Mouse (Mus musculus) liver, embryonic 16.5 days (tissue): ENCODE measurements at regions not wholly inside any gene's neighbourhood (a gene's known extent, or its start where the extent isn't known, plus 50 kb on each side); places are given as distances from the start of the nearest gene placed in this dataset.

Experiments used
- ATAC-seq: fragments of 200-750 bp; cut with Nextera tagmentation; 2 replicates; pipeline ENCODE4 v1.8.0; 2017; ENCODE audit warnings: low read depth, mild to moderate bottlenecking, moderate number of reproducible peaks, moderate library complexity
- H3K27ac ChIP-seq: fragments of 300-500 bp; sonication (generic); 2 replicates; pipeline ENCODE4 v1.5.1; 2014; ENCODE audit warnings: mild to moderate bottlenecking, low read length
- H3K27me3 ChIP-seq: fragments of 300-500 bp; sonication (generic); 2 replicates; pipeline ENCODE4 v1.6.1; 2014; ENCODE audit warnings: low read depth, low read length, mixed read lengths; ENCODE audit not compliant: control insufficient read depth, insufficient read depth
- H3K36me3 ChIP-seq: fragments of 300-500 bp; sonication (generic); 2 replicates; pipeline ENCODE4 v1.6.1; 2014; ENCODE audit warnings: mild to moderate bottlenecking; ENCODE audit not compliant: control insufficient read depth, insufficient read depth
- H3K4me1 ChIP-seq: fragments of 300-500 bp; sonication (generic); 2 replicates; pipeline ENCODE4 v1.6.1; 2014; ENCODE audit warnings: low read depth, low read length, mixed read lengths; ENCODE audit not compliant: control insufficient read depth
- H3K4me2 ChIP-seq: fragments of 300-500 bp; sonication (generic); 2 replicates; pipeline ENCODE4 v1.6.1; 2014; ENCODE audit warnings: low read depth, low read length, mixed read lengths
- H3K4me3 ChIP-seq: fragments of 300-500 bp; sonication (generic); 2 replicates; pipeline ENCODE4 v1.5.1; 2014; ENCODE audit warnings: low read depth, mild to moderate bottlenecking, low read length
- H3K9ac ChIP-seq: fragments of 300-500 bp; sonication (generic); 2 replicates; pipeline ENCODE4 v1.6.1; 2014; ENCODE audit warnings: low read depth, low read length
- H3K9me3 ChIP-seq: fragments of 300-500 bp; sonication (generic); replicated peaks from 2 replicates; pipeline ENCODE4 v1.6.1; 2016; ENCODE audit warnings: low read length; ENCODE audit not compliant: control insufficient read depth
- WGBS: fragments of 180-500 bp; shearing (Covaris S2); extraction: QIAGEN DNeasy Blood & Tissue Kit; methylation state at CpG from one replicate; pipeline ENCODE4 v1.1.7; 2014; ENCODE audit not compliant: insufficient replicate concordance; 5-methylcytosine and 5-hydroxymethylcytosine counted together

- Histone ChIP-seq H3K4me2 (no peak overlapping the region), H3K9ac (no peak overlapping the region), H3K36me3 (no peaks in the 10 kb centered on the region), H3K4me3 (no peak overlapping the region), H3K27me3 (no peaks in the 10 kb centered on the region), H3K9me3 (no peaks in the 10 kb centered on the region), H3K27ac (no peak overlapping the region), H3K4me1 (no peaks in the 10 kb centered on the region)
- WGBS = 77% methylated on average over 4 of the region's 4 CpGs
- ATAC-seq = no peak
These were observed 67.6 kb upstream of the 1700021F07Rik start for GRCm38 (mm10) chr2:173454741-173455140.

DNA sequence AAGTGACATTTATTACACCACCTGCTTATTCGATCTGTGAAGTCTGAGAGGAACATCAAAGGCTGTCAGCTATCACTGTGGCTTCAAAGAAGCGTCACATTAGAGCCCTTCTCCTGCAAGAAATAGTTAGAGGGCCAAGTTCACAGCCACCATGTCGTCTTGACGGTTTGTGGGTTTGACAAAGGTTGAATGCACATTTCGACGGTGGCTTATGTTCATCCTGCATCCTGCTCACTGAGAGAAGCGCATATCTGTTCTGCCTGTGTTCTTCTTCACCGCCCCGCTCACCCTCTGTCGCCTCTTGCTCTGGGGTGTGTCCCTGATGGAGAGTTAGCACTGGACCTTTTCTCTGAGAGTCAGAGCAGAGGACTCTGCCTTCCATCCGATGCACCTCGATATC lies 67.2 kb upstream of the 1700021F07Rik start:
- Histone ChIP-seq H3K4me1 (no peaks in the 10 kb centered on the region), H3K4me2 (no peak overlapping the region), H3K27ac (no peak overlapping the region), H3K27me3 (no peaks in the 10 kb centered on the region), H3K9ac (no peak overlapping the region), H3K36me3 (no peaks in the 10 kb centered on the region), H3K9me3 (no peaks in the 10 kb centered on the region), H3K4me3 (no peak overlapping the region)
- ATAC-seq = no peak
- WGBS = 81% methylated on average over 12 of the region's 12 CpGs

DNA sequence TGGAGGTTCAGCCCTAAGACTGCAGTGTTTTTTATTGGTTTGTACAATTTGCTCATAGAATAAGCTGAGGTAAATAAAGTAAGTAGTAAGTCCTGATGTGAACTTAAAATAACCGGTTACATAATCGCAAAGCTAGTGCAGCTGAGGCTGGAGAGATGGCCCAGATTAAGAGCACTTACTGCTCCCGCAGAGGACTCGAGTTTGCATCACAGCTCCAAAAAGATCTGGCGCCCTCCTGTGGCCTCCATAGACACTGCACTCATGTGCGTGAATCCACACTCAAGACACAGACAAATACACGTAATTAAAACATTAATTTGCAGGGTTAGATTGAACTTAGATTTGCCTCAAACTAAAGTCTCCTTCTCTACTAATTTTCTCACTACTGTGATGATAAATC lies 66.3 kb upstream of the 1700021F07Rik start:
- no peaks in the 10 kb centered on the region for H3K27me3 ChIP-seq
- no peaks in the 10 kb centered on the region for H3K9me3 ChIP-seq
- H3K27ac ChIP-seq = no peak overlapping the region
- no peak for ATAC-seq
- H3K4me1 ChIP-seq = no peaks in the 10 kb centered on the region
- H3K4me3 ChIP-seq = no peak overlapping the region
- H3K4me2 ChIP-seq = no peak overlapping the region
- 71% methylated on average over 7 of the region's 7 CpGs for WGBS
- no peak overlapping the region for H3K9ac ChIP-seq
- no peaks in the 10 kb centered on the region for H3K36me3 ChIP-seq

GRCm38 (mm10) chr2:173456924-173457623 lies 65.3 kb upstream of the 1700021F07Rik start:
- Histone ChIP-seq H3K4me3 (no peak overlapping the region), H3K36me3 (no peaks in the 10 kb centered on the region), H3K4me1 (no peaks in the 10 kb centered on the region), H3K9me3 (no peaks in the 10 kb centered on the region), H3K9ac (no peak overlapping the region), H3K27me3 (no peaks in the 10 kb centered on the region), H3K4me2 (no peak overlapping the region), H3K27ac (no peak overlapping the region)
- 68% methylated on average over 9 of the region's 9 CpGs for WGBS
- no peak for ATAC-seq

GRCm38 (mm10) chr2:173457624-173458320 lies 64.6 kb upstream of the 1700021F07Rik start:
- no peaks in the 10 kb centered on the region for H3K4me1 ChIP-seq
- no peak overlapping the region for H3K27ac ChIP-seq
- H3K4me3 ChIP-seq = no peak overlapping the region
- no peaks in the 10 kb centered on the region for H3K9me3 ChIP-seq
- H3K27me3 ChIP-seq = no peaks in the 10 kb centered on the region
- H3K4me2 ChIP-seq = no peak overlapping the region
- H3K36me3 ChIP-seq = no peaks in the 10 kb centered on the region
- no peak overlapping the region for H3K9ac ChIP-seq
- 74% methylated on average over 18 of the region's 18 CpGs for WGBS
- no peak for ATAC-seq

DNA sequence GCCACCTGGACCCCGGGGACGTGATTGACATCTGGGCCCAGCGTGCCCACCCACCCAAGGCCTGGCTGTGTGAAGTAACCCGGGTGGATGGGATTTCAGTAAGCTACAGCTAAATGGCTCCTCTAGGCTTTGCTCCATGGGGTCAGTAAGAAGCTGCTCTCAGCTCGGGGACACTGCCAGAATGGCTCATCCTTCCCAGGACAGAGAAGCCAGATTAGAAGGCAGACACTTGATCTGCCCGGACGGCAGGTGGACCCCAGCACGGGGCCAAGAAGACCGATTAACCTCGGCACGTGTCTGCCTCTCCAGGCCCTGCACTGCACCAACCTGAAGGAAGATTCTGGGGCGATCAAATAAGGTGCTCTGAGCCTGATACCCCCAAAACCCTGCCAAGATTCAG lies 63.5 kb upstream of the 1700021F07Rik start:
- H3K9ac ChIP-seq = no peak overlapping the region
- H3K36me3 ChIP-seq = no peaks in the 10 kb centered on the region
- ATAC-seq = no peak
- H3K9me3 ChIP-seq = no peaks in the 10 kb centered on the region
- no peaks in the 10 kb centered on the region for H3K4me1 ChIP-seq
- 71% methylated on average over 12 of the region's 12 CpGs for whole genome bisulfite sequencing
- no peak overlapping the region for H3K27ac ChIP-seq
- H3K4me2 ChIP-seq = no peak overlapping the region
- H3K4me3 ChIP-seq = no peak overlapping the region
- no peaks in the 10 kb centered on the region for H3K27me3 ChIP-seq

- no peak overlapping the region for H3K4me3 ChIP-seq
- no peaks in the 10 kb centered on the region for H3K27me3 ChIP-seq
- H3K4me1 ChIP-seq = no peaks in the 10 kb centered on the region
- no peak overlapping the region for H3K9ac ChIP-seq
- H3K4me2 ChIP-seq = no peak overlapping the region
- no peak overlapping the region for H3K27ac ChIP-seq
- no peak for ATAC-seq
- WGBS = 75% methylated on average over 9 of the region's 9 CpGs
- H3K9me3 ChIP-seq = no peaks in the 10 kb centered on the region
- no peaks in the 10 kb centered on the region for H3K36me3 ChIP-seq
These were observed 59.1 kb upstream of the 1700021F07Rik start for GRCm38 (mm10) chr2:173463313-173463712.

GRCm38 (mm10) chr2:173464562-173464961 lies 57.8 kb upstream of the 1700021F07Rik start:
- Histone ChIP-seq H3K4me2 (no peak overlapping the region), H3K9ac (no peak overlapping the region), H3K27ac (no peak overlapping the region), H3K27me3 (no peaks in the 10 kb centered on the region), H3K4me3 (no peak overlapping the region), H3K4me1 (no peaks in the 10 kb centered on the region), H3K9me3 (no peaks in the 10 kb centered on the region), H3K36me3 (no peaks in the 10 kb centered on the region)
- 58% methylated on average over 2 of the region's 2 CpGs for WGBS
- ATAC-seq = no peak

- Histone ChIP-seq H3K27me3 (no peaks in the 10 kb centered on the region), H3K9ac (no peak overlapping the region), H3K36me3 (no peaks in the 10 kb centered on the region), H3K27ac (no peak overlapping the region), H3K9me3 (no peaks in the 10 kb centered on the region), H3K4me1 (no peaks in the 10 kb centered on the region), H3K4me2 (no peak overlapping the region), H3K4me3 (no peak overlapping the region)
- ATAC-seq = no peak
- WGBS = 66% methylated on average over 6 of the region's 6 CpGs
These were observed 57.3 kb upstream of the 1700021F07Rik start for GRCm38 (mm10) chr2:173465006-173465620.
